Mouse (Mus musculus) small intestine, adult 2 months (tissue): ENCODE data around the gene Ugt1a8.

Experiments
- CTCF ChIP-seq: fragments of 200-500 bp; IDR thresholded peaks from 2 replicates; pipeline ENCODE4 v1.5.1; 2012; ENCODE audit warnings: low read depth, mild to moderate bottlenecking, control low read depth, inconsistent platforms, low read length, moderate library complexity, mixed read lengths; ENCODE audit not compliant: insufficient replicate concordance, insufficient read length; ENCODE audit errors: extremely low read depth
- POLR2A ChIP-seq: fragments of 200-500 bp; IDR thresholded peaks from 2 replicates; pipeline ENCODE4 v1.6.1; 2012; ENCODE audit warnings: low read depth, mild to moderate bottlenecking, control low read depth, inconsistent platforms, low read length, moderate library complexity

DNA sequence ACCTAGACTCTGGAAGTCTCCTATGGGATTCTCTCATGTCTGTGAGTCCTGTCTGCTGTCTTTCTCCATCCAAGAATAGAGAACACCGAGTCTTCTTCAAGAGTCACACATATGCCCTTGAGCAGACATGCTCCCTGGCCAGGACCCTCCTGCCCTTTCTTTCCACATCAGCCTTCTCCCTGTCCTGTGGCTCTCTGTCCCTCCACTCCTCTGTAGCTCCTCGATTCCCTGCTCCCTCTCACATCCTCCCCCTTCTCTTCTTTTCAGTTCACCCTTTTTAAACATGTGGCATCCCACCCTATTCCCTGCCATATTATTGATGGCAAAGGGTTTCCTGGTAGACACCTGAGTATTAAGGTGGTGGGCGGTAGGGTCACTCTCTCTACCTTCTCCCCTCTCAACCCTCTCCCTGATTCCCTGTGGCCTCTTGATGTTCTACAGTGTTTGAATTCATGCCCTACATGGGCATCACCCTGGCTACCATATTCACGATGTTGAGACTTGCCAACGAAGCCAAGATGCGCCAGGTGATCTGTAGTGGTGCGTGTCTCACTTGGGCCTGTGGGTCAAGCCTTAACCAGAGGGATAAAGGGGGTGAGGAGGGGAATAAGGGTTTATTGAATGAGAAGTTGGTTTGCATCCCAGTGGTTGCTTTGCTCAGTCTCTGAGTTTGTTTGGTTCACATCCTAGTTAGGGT lies 144.3 kb downstream of the Ugt1a8 start:
- no peak for TF ChIP-seq POLR2A
- TF ChIP-seq CTCF: no peak
